Mouse (Mus musculus): ENCODE data around the gene Gm20696.

Gm20696 gene

GRCm38 (mm10) chr6:99319415-99320405, 346.9 kb downstream of the Gm20696 start:
- DNase-seq: no peak

- no peak for DNase-seq
These were observed 351.9 kb downstream of the Gm20696 start for GRCm38 (mm10) chr6:99314746-99315145.

GRCm38 (mm10) chr6:99310529-99310928, 356.1 kb downstream of the Gm20696 start:
- no peak for DNase-seq

DNA sequence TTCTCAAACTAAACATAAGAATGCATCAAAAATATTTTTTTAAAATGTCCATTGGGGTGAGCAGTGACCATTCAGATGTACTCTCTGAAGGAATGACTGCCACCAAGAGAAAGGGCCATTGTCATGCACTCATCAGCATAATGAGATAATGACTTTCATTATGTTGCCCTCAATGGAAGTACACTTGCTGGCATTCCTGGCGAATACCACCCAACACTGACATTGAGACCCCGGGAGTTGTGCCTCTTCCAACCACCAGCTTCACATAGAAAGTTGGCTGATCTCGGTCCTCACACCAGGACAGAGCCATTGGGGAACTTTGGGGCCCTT, 356.5 kb downstream of the Gm20696 start:
- DNase-seq: no peak

GRCm38 (mm10) chr6:99309466-99310170, 357.0 kb downstream of the Gm20696 start:
- DNase-seq: no peak

DNA sequence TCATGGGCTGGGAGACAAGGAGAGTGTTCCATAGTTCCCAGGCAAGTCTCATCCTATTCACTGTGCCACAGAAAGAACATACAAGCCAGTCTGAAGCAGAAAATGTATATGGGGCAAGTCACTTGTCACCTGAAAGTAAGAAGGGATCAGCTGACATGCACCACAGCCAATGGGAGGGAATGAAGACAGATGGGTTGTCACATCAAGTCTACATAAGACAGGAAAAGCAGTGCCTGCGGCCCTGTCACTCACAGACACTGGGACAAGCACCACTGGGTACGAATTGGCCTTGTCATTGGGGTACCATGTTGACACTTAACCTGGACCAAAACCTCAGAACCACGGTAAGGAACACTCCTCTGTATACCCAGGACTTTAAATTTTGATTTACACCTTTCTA, 360.8 kb downstream of the Gm20696 start:
- DNase-seq: no peak

DNA sequence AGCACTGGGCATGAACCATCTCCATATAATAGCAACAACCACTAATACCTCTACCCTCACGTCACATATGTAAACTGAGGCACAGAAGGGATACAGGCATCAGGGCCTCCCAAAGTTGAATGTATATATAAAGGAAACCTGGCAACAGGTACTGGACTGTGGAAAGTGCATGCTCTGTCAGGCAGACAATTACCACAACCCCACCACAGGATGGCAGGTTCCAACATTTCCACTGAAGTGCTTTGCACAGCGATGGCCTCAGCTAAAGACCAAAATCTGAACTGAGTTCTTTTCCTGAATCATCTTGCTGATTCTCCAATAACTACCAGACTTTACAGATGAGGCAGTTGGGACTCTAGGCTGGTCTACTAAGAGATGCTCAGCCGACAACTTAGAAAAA, 361.4 kb downstream of the Gm20696 start:
- no peak for DNase-seq

- peak; percentile 44 for DNase-seq
These were observed 363.7 kb downstream of the Gm20696 start for GRCm38 (mm10) chr6:99302662-99303435.

GRCm38 (mm10) chr6:99301923-99302322, 364.7 kb downstream of the Gm20696 start:
- DNase-seq: no peak

- no peak for DNase-seq
These were observed 366.4 kb downstream of the Gm20696 start for GRCm38 (mm10) chr6:99300235-99300634.

- DNase-seq: no peak
These were observed 367.4 kb downstream of the Gm20696 start for GRCm38 (mm10) chr6:99299196-99299595.

DNA sequence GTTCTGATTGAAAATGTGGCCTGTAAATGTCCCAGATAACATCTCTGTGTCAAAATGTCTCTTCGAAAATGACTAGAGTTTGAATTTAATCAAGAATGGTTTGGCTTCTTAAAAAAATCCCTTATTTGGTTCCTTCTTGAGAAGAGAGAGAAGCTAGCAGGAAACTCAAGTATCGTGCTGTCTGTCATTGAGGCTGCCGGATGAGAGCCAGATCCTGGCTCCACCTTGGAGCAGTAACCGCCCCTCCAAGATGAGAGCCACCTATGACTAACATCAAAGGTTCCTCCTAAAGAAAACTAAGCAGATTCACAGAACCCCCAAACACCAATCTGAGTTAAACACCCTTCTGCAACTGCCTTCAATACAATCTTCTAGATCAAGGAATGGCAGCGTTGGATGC, 369.1 kb downstream of the Gm20696 start:
- DNase-seq: no peak

- DNase-seq: no peak
These were observed 371.1 kb downstream of the Gm20696 start for GRCm38 (mm10) chr6:99295495-99295894.

DNA sequence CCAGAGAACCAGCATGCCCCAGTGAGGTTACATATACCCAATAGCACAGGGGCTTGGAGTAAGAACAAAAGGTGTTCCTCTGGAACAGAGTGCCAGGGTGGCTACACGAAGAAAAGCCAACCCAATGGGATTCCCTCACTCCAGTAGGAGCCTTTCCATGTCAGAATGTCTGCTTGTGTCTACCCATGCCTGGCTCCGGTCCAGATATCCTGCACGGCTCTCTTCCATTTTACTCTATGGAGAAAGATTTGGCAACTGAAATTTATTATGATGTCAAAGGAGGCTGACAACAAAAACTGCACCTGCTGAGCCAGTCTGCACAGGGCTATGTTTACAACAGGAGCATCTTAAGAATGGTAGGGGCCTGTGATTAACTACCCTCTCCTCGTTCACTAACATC, 377.4 kb downstream of the Gm20696 start:
- no peak for DNase-seq

DNA sequence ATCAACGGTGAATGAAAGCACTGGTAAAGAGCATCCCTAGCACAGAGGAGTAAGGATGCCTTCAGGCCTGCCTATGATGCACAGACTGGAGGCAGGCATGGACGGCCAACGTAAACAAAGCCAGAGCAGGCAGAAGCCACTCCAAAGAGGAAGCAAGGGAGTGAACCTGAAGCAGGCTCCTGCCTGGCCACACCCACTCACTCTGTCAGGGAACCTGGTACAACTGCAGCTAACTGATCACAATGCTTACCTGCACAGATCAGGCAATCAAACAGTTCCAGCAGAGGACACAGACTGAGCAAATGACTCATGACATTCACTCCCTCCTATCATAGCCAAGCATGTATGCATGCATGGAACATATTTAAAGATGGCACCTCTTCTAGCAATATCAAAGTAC, 381.6 kb downstream of the Gm20696 start:
- DNase-seq: peak; percentile 4

- no peak for DNase-seq
These were observed 382.6 kb downstream of the Gm20696 start for GRCm38 (mm10) chr6:99284019-99284418.

GRCm38 (mm10) chr6:99282866-99283657, 383.5 kb downstream of the Gm20696 start:
- DNase-seq: peak; percentile 40

DNA sequence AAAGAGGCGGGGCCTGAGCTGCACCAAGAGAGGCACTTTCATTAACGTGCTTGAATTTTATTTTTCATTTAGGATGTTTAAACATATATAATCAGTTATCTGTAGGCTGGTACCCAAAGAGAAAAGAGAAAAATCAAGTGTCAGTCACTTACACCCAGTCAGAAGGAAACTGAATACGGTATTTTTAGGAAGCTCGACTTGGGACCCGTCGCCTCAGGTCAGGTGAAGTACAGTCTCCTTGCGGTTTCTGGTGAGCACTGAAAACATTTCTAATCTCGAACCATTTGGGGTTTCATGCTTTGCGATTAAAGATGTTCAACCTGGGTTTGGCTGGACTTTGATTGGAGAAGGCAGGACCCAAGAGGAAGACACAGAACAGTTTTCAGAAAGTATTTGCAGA, 385.2 kb downstream of the Gm20696 start:
- no peak for DNase-seq

DNA sequence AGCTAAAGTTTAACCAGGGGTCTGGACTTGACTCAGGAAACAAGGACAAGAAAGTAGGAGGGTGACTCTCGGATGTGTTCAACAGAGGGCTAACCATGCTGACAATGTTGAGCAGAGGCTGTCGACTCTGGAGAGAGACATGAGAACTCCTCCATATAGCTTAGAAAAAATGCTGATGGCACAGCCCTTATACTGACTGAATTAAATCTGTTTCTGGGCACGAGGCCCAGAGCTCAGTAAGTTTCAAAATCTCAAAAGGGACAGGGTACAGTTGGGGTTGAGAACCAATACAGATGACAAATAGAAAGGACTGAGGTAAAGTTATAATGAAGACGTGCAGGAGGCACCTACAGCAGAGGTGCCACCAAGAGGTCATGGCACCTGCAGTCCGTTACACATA, 386.0 kb downstream of the Gm20696 start:
- no peak for DNase-seq

GRCm38 (mm10) chr6:99277251-99277650, 389.3 kb downstream of the Gm20696 start:
- DNase-seq: no peak

DNA sequence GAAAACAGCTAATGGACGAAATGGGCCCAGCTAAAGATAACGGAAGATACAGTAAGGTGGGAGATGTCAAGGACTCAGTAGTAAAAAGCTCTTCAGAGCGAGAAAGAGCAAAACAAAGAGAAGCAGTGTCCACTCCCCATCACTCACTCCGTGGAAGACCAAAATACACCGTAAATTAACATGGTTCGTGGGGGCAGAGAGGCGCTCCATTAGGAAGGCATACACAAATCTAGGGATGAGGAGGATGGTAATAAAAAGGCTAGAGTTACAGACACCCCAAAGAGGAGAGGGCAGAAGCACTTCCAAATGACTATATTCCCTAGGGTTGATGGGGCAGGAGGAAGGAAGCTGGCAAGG, 390.3 kb downstream of the Gm20696 start:
- DNase-seq: no peak
